Mouse (Mus musculus) cerebellum, adult 2 months (tissue): ENCODE results near the gene Izumo2. TPM values are rescaled to one million over a fixed set of nuclear protein-coding genes. Genes with fewer than 3 reads are reported as not detected.
A peak's percentile ranks its signal among the peaks of the same experiment; 100 is the strongest.
"Not testable (repeated sequence)": the region's sequence is repeated elsewhere in the genome, so short reads cannot be mapped to it uniquely, and the experiment has no call there.

Source experiments
- DNase-seq, 2 experiments: peaks; one replicate each; pipeline ENCODE4 v3.0.0; 2021
- H3K27ac ChIP-seq: fragments of 200-500 bp; 2 replicates; pipeline ENCODE4 v1.5.1; 2012; ENCODE audit warnings: low read length, control low read depth, inconsistent platforms; ENCODE audit not compliant: insufficient read depth
- H3K27me3 ChIP-seq: fragments of 200-500 bp; 2 replicates; pipeline ENCODE4 v1.6.1; 2012; ENCODE audit warnings: inconsistent platforms, mild to moderate bottlenecking, low read length, moderate library complexity; ENCODE audit not compliant: control insufficient read depth, insufficient read depth
- H3K4me1 ChIP-seq: fragments of 200-500 bp; 2 replicates; pipeline ENCODE4 v1.6.1; 2011; ENCODE audit warnings: low read length; ENCODE audit not compliant: control insufficient read depth, insufficient read depth
- H3K4me3 ChIP-seq: fragments of 200-500 bp; replicated peaks from 2 replicates; pipeline ENCODE3; 2011; ENCODE audit warnings: mild to moderate bottlenecking, low read depth, low read length, control low read depth; ENCODE audit not compliant: insufficient read depth
- CTCF ChIP-seq: fragments of 200-500 bp; IDR thresholded peaks from 2 replicates; pipeline ENCODE4 v1.5.1; 2011; ENCODE audit warnings: low read depth, mild to moderate bottlenecking, control low read depth, low read length, moderate library complexity, borderline replicate concordance; ENCODE audit not compliant: insufficient read depth
- POLR2A ChIP-seq: fragments of 200-500 bp; IDR thresholded peaks from 2 replicates; pipeline ENCODE4 v1.6.1; 2011; ENCODE audit warnings: low read length, control low read depth, borderline replicate concordance; ENCODE audit not compliant: insufficient read depth
- WGBS: fragments of 180-500 bp; shearing (Covaris S2); methylation state at CpG from one replicate; pipeline ENCODE4 v1.1.7; 2018; 5-methylcytosine and 5-hydroxymethylcytosine counted together
- polyA plus RNA-seq: library from polyadenylated mRNA; depleted of rRNA; stranded (reverse); fragments of >200 nt; gene quantifications from 2 replicates; pipeline ENCODE4 v1.2.3, GENCODE M21; 2012

Gene Izumo2
- polyA plus RNA-seq, 1 experiment: not detected

- Histone ChIP-seq H3K4me1 (peaks cover 7% of the 10 kb centered on the region), H3K27ac (no peak overlapping the region), H3K4me3 (no peak overlapping the region), H3K27me3 (no peaks in the 10 kb centered on the region)
- 10% methylated on average over 6 of the region's 6 CpGs for WGBS
- peak; percentile 76 to 78 for DNase-seq
- TF ChIP-seq CTCF (peak; percentile 85), POLR2A (no peak)
Observed at GRCm38 (mm10) chr7:44701921-44702320, 6.6 kb upstream of the Izumo2 start.

- TF ChIP-seq POLR2A: no peak
- 78% methylated on average over 8 of the region's 8 CpGs for WGBS
- H3K4me1 ChIP-seq: no peaks in the 10 kb centered on the region; the same call in 1 of the 2 replicates
- DNase-seq: no peak
- no peak overlapping the region for H3K4me3 ChIP-seq
- no peak overlapping the region for H3K27ac ChIP-seq
- H3K27me3 ChIP-seq: no peaks in the 10 kb centered on the region
Observed at GRCm38 (mm10) chr7:44702985-44703384, 5.6 kb upstream of the Izumo2 start.

DNA sequence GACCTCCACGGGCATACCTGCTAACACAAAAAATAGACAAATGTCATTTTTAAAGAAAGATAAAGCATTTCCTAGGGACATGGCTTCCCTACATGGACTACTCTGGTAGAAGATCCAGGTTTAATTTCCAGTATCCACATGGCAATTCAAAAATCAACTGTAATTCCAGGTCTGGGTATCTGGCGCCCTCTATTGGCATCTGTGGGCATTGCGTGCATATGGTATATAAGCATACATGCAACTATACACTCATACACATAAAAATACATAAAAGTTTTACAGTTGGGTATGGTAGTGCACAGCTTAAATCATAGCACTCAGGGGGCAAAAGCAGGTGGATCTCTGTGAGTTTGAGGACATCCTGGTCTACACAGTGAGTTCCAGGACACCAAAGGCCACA is 4.2 kb upstream of the Izumo2 start:
- Histone ChIP-seq H3K27ac (no peak overlapping the region), H3K27me3 (no peaks in the 10 kb centered on the region), H3K4me3 (no peak overlapping the region), H3K4me1 (no peaks in the 10 kb centered on the region; the same call in 1 of the 2 replicates)
- peak in 1 of 2 experiments; percentile 62 for DNase-seq
- WGBS: 59% methylated on average over 3 of the region's 3 CpGs
- TF ChIP-seq CTCF (peak; percentile 43; the same call in 1 of the 2 replicates), POLR2A (no peak)

DNA sequence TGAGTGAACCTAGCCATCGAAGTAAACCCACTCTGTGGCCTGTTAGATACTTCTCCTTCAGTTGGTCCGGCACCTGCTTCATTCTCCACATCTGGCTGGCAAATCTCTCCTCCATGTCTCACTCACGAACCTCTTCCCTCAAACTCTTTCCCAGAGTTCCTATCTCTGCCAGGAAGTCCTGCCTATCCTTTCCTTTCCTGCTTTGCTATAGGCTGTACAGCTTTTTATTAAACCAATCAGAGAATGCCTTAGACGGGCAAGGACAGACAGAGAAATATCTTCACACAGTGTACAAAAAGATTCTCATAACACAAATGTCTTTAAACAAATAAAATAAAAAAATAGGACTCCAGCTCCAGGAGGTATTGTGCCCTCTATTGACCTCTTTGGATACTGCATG is 3.5 kb upstream of the Izumo2 start:
- 88% methylated on average over 4 of the region's 4 CpGs for WGBS
- no peak for DNase-seq
- TF ChIP-seq CTCF: no peak
- no peak for TF ChIP-seq POLR2A
- H3K4me3 ChIP-seq: no peak overlapping the region
- H3K27ac ChIP-seq: no peak overlapping the region
- H3K4me1 ChIP-seq: no peaks in the 10 kb centered on the region; the same call in 1 of the 2 replicates
- H3K27me3 ChIP-seq: no peaks in the 10 kb centered on the region

DNA sequence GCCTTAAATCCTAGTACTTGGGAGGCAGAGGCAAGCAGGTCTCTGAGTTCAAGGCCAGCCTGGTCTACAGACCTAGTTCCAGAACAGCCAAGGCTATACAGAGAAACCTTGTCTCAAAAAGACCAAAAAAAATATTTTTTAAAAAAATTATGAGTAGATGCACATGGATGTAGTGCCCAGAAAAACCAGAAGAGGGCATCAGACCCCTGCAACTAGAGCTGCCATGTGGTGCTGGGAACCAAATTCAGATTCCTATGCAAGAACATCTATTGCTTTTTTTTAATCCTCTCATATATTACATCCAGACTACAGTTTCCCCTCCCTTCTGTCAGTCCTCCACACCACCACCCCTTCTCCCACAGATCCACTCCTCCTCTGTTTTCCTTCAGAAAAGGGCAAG is 2.2 kb upstream of the Izumo2 start:
- no peak overlapping the region for H3K4me3 ChIP-seq
- H3K27ac ChIP-seq: no peak overlapping the region
- no peaks in the 10 kb centered on the region; the same call in 1 of the 2 replicates for H3K4me1 ChIP-seq
- no peaks in the 10 kb centered on the region for H3K27me3 ChIP-seq
- no peak for TF ChIP-seq POLR2A
- no peak for TF ChIP-seq CTCF
- DNase-seq: no peak

GRCm38 (mm10) chr7:44707169-44707675 is 1.3 kb upstream of the Izumo2 start:
- no peak for DNase-seq
- no peak overlapping the region for H3K27ac ChIP-seq
- TF ChIP-seq CTCF: no peak
- TF ChIP-seq POLR2A: no peak
- WGBS: 88% methylated on average over 5 of the region's 5 CpGs
- no peak overlapping the region for H3K4me3 ChIP-seq
- H3K4me1 ChIP-seq: no peaks in the 10 kb centered on the region
- no peaks in the 10 kb centered on the region for H3K27me3 ChIP-seq

- H3K27ac ChIP-seq, H3K27me3 ChIP-seq, H3K4me3 ChIP-seq, H3K4me1 ChIP-seq, DNase-seq: not testable (repeated sequence)
- WGBS: 86% methylated on average over 6 of the region's 6 CpGs
Observed at GRCm38 (mm10) chr7:44708093-44708492, 449 bp upstream of the Izumo2 start.

DNA sequence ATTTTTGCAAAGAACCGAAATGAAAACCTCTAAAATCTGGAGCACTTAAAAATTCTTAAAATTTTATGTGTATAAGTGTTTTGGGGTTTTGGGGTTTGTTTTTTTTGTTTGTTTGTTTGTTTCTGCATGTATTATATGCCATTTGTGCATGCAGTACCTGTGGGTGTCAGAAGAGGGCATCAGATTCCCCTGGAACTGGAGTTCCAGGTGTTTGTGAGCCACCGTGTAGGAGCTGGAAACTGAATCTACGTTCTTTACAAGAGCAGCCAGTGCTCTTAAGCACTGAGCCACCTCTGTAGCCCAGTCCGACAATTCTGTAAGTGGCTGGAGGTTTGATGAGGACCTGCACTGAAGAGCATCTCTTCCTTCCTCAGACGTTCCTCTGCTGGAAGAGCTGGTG is 1.3 kb downstream of the Izumo2 start:
- DNase-seq: no peak
- H3K27ac ChIP-seq: no peak overlapping the region
- no peak overlapping the region for H3K4me3 ChIP-seq
- 78% methylated on average over 5 of the region's 5 CpGs for WGBS
- no peaks in the 10 kb centered on the region for H3K4me1 ChIP-seq
- H3K27me3 ChIP-seq: no peaks in the 10 kb centered on the region
- TF ChIP-seq POLR2A (no peak), CTCF (no peak)
